Mouse (Mus musculus) adrenal gland, postnatal 25 days (tissue): ENCODE measurements around the gene Rnls. TPM values are rescaled to one million over a fixed set of nuclear protein-coding genes. Genes with fewer than 3 reads are reported as not detected.

Experiments used
- DNase-seq: peaks from one replicate; pipeline ENCODE4 v3.0.0; 2021; ENCODE audit warnings: mixed read lengths
- total RNA-seq: library from RNA; stranded (reverse); gene quantifications from 2 replicates; pipeline ENCODE4 v1.2.3, GENCODE M21; 2021

Rnls gene
- total RNA-seq, 1 experiment from 2014 or later: 5.0 TPM

- DNase-seq: no peak
Measured at GRCm38 (mm10) chr19:33262421-33262820, 129.7 kb downstream of the Rnls start.

DNA sequence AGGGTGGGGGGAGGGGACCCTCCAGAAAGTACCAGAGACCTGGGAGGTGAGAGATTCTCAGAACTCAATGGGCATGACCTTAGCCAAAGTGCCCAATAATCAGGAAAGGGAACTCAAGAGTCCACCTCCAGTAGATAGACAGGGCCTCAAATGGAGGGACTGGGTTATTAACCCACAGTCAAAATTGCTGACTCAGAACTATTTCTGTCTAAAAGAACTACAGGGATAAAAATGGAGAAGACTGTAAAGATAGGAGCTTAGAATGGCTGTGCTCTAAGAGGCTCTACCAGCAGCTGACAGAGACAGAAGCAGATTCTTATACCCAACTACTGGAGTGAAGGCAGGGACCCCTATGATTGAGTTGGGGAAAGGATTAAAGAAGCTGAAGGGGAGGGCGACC, 132.9 kb downstream of the Rnls start:
- DNase-seq: no peak

DNA sequence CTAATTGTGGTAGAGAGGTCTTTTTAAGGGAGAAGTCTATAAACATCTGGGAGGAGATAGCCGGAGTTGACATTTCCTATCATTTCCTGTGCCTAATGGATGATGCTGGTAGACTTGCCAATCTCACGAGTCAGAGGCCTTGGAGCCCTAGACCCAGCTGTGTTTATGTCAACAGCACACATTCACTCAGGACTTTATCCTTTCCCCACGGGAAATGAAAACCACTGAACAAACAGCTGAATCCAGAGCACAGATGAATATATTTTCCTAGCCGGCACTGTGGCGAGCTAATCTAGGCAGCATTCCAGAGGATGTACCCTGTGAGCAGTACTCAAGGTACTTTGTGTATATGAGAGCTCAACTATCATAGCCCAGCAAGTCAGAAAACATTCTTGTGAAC, 138.2 kb downstream of the Rnls start:
- DNase-seq: no peak

GRCm38 (mm10) chr19:33252226-33252625, 139.9 kb downstream of the Rnls start:
- DNase-seq: no peak

DNA sequence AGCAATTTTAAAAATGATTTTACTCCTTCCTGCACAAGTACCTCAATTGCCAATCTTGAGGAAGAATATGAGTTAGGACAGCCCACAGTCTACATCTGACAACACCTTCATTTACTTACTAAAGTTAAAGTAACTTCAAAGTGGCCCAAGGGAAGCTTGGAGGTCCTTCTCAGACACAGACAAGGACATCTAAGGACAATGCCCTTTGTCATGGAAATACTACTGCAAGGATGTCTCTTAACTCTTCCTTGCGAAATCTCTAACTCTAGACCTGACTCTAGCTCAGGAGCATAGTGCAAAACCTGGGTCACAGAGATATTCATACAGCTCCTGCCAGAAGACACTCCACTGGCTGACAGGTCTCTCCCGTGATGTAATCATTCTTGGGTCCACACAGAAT, 147.9 kb downstream of the Rnls start:
- no peak for DNase-seq

DNA sequence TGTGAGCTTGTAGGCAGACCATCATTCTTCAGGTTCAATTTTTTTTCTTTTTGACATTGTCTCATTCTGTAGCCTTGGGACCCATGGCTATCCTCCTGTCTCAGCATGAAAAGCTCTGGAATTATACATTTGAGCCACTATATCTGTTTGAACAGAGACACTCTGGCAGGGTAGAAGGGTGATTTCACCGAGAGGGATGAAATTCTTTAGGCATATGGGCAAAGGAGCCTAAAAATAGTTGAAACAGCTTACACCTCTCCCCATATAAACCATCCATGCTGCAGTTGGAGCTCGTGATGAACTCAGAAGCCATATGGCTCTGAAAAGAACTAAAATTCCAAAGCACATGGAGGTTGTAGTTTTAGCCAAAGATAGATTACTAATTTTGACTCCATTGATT, 151.7 kb downstream of the Rnls start:
- no peak for DNase-seq

GRCm38 (mm10) chr19:33232902-33233301, 159.2 kb downstream of the Rnls start:
- DNase-seq: no peak

- no peak for DNase-seq
Measured at GRCm38 (mm10) chr19:33231303-33231702, 160.8 kb downstream of the Rnls start.

DNA sequence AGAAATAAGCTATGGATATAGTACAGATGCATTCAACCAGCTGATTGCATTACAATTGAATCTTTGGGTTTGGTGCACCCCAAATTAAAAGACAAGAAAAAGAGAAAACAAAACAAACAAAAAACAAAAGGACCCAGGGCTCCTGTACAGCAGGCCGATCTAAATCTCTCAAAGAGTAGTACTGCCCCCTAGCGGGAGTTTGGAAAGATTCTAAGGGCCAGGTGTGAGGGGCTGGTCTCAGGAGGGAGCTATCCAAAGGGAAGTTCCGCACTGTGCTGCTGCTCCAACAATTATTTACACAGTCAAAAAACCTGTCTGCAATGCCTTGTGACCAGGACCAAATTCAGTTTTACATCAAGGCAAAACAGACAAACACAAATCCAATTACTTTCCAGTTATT, 165.1 kb downstream of the Rnls start:
- peak; percentile 52 for DNase-seq

DNA sequence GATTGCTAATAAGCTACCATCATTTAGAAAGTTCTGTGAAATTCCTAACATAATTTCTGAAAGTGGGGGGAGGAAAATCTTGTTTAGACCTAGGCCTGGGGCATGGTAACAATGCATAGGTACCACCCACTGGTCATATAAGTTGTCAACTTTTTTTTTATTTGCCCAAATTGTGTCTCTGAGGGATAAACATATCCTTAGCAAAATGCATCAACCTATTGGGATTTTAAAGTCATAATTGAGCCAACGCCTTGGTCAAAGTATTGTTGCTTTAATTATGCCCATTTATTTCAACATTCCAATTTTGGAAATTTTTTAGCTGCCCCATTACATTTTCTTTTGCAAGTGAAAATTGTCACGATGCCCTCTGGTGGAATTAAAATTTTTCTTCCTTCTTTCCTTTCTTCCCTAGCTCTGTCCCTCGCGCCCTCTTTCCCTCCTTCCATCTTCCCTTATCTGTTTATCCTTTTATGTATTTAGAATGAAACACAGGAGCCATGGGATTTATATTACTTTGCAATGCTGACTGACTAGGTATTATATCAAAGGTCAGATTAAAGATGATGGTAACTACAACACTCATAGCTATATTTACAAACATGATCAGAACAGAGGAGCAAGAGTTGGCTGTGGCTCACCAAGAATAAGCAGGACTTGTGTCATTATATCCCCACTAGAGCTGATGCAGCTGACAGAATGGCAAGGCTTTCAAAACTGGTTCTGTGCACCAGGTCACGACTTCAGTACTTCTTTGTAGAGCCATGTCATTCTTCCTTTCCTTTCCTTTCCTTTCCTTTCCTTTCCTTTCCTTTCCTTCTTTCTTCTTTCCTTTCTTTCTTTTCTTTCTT, 166.0 kb downstream of the Rnls start:
- DNase-seq: no peak

DNA sequence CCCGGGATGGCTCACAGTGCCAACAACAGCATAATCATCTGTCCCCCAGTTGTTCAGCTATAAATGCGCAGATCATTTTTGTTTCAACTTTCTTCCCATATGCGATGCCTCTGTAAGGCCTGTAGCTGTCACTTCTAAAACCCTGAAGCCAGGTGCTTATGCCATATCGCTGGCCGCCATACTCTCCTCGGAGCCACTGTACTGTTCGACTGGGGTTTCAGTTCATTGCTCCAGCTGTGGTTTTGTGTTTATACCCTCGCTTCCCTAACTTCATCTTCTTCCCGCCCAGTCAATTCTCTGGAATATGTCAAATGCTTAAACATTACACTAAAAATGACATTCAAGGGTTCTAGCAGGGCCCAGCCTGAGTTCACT, 167.1 kb downstream of the Rnls start:
- no peak for DNase-seq

DNA sequence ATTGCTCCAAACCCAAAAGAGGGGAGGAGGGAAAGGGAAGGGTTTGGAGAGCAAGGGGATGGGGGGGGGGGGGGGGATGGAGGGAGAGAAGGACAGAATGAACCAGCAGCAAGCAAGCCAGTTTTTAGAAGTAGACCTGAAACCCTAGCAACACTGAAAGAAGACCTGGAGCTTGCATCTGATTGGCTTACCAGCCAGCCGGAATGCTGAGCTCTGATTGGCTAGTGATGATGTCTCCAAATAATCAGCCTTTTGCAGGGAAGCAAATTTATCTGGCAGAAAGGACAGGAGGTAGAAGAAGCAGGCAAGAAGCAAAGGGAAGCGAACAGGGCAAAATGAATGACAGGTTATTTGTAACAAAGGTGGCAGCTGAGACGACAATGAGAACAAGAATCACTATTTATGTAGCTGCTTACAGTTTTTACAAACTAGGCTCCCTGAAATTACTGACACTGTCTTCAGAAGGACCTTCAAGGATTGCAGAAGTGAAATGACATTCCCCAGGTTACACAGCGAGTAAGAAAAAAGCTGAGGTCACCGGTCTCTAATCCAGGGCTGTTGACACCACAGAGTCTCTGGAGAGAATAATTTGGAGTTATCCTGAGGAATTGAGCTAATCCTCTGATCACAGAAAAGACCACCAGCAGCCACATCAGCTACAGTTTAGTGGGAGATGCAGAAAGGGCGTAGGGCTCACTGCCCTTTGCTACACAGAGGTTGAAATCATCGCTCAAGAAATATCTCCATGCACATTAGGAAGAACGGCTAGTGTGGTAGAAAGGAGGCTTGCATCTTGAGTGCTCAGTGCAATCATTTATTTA, 167.7 kb downstream of the Rnls start:
- DNase-seq: peak; percentile 42

DNA sequence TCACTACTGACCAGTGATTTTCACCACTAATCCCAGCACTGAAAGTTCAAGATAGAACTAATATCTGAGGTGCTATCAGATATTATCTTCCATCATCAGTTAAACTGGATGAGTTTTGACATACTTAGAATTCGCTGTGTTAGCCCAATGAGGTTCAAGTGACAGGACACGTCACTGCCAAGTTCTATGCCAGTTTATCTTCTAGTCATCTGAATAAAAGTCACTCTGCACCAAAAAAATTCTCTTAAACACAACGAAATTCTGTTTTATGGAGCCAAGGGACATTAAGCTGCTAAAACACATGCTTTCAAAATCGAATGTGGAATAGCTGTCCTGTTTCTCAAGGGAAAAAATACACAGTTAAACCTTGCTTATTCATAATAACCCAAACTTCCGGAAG, 168.3 kb downstream of the Rnls start:
- no peak for DNase-seq

GRCm38 (mm10) chr19:33223276-33223675, 168.8 kb downstream of the Rnls start:
- peak; percentile 71 for DNase-seq

- no peak for DNase-seq
Measured at GRCm38 (mm10) chr19:33222595-33223223, 169.4 kb downstream of the Rnls start.

GRCm38 (mm10) chr19:33217791-33218300, 174.2 kb downstream of the Rnls start:
- no peak for DNase-seq

- no peak for DNase-seq
Measured at GRCm38 (mm10) chr19:33209709-33210108, 182.4 kb downstream of the Rnls start.

- no peak for DNase-seq
Measured at GRCm38 (mm10) chr19:33207991-33208390, 184.1 kb downstream of the Rnls start.

DNA sequence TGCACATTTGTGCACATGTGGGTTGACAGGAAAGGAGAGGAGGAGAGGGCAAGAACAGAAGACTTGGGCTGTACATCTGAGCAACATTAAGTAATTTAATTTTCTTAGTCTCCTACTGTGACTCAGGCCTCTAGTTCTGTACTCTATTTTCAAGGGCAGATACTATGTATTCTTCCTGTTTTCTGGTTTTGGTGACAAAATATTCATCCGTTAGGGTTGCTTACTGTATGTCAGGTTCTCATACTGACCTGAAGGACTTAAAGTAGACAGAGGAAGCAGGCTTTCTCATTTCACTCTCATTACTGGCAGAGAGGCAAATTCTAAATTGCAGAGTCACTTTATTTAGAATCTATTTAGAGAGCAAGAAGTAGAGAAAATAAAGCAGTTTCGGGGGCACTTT, 186.7 kb downstream of the Rnls start:
- DNase-seq: no peak

- DNase-seq: no peak
Measured at GRCm38 (mm10) chr19:33202422-33202821, 189.7 kb downstream of the Rnls start.

DNA sequence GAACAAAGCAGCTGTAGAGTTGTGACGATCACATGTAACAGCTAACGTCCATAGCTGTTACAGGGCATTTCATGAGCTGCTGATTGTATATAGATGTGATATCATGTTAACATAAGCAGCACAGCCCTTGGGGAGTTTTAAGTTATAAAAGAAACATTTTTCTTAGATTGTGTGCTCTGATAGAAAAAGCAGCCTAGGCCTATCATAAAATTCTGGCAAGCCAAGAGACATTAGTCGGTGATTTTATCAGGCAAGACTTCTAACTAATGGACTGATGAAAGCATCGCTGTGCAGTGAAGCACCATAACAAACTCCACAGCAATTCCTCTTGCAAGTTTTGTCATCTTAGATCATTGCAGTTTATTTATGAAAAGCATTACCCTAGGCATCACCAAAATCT, 190.9 kb downstream of the Rnls start:
- DNase-seq: no peak

DNA sequence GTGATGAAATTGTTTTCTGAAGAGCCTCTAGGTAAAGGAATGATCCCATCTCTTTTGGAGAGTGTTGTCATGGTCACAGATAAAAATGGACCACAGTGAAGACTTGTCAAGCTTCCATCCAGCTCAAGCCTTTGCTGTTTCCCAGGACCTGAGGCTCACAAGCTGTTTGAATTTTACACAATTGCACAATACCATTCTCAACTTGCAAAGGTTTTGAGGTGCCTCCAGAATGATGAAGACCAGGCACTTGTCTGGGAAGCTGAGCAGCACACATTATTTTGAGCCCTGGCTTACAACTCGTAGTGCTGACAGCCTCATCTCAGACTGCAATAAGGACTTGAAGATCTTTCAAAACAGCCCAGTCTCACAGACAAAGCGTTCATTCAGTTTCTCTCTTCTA, 200.0 kb downstream of the Rnls start:
- DNase-seq: no peak

- no peak for DNase-seq
Measured at GRCm38 (mm10) chr19:33188766-33189165, 203.3 kb downstream of the Rnls start.
